Mouse (Mus musculus): ENCODE data around the gene Rabgap1l.

DNA sequence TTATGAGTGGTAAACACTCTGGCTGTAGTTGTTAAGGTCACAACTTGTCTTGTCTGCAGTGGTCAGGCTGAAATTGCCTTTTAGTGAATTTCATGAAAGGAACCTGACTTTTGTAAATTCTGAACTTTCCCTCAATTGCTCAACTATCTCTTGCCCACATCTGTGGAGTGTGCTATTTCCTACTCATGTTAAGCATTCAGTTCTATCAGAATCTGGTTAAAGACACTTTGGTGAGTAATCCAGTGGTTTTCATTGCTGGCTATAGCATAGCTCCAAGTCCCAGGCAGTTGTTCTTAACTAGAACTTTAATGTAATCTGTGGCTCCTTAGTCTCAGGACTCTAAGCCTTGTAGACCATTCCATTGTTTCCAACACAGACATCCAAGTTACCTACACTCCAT is 421.3 kb downstream of the Rabgap1l start:
- TF ChIP-seq POLR2A (IDR thresholded peaks at IDR 0.05; ENCODE audit: low read depth, low read length) (no peak), CTCF (IDR thresholded peaks at IDR 0.05; ENCODE audit: extremely low read depth, insufficient read depth, insufficient read length, insufficient replicate concordance) (no peak)

All from spleen, adult 2 months (tissue).